Mouse (Mus musculus): ENCODE results near the gene Pi4k2b. TPM values are rescaled to one million over a fixed set of nuclear protein-coding genes. Genes with fewer than 3 reads are reported as not detected.

Gene Pi4k2b
- polyA plus RNA-seq, 1 experiment from 2014 or later: 5.4 TPM

DNA sequence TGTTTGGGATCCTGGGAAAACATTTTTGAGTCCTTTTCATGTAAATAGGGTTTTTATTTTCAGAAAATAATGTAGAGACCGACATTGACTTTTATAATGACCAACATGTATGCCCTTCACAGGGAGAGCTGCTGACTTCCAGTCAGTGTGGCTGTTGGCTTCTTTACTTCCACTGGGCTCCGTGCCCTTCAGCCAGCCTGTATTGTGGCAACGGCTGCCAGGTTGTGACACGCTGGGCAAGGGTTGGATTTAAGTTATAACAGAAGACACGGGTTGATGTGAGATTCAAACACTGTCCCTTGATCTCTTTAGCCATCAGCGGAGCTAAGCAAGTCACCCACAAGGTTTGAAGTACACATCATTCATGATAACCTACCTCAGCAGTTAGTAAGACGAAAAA is 77.3 kb downstream of the Pi4k2b start:
- Histone ChIP-seq H3K4me2 (replicated peaks) (no peak overlapping the region), H3K36me3 (peaks cover 20% of the 10 kb centered on the region), H3K4me1 (no peaks in the 10 kb centered on the region), H3K27ac (replicated peaks) (no peak overlapping the region), H3K27me3 (no peaks in the 10 kb centered on the region), H3K9me3 (no peaks in the 10 kb centered on the region), H3K4me3 (no peak overlapping the region), H3K9ac (replicated peaks) (no peak overlapping the region)
- no peak for ATAC-seq (replicated peaks)
- WGBS: 88% methylated on average over 7 of the region's 7 CpGs

Other genes with a start within 250 kb of the Pi4k2b start
- 1.9 TPM in 2 replicates for gene Lgi2, start 175.1 kb upstream of the Pi4k2b start, polyA plus RNA-seq (2015; fragmentation: Nextera tagmentation; extraction: Ambion mirVana)
- 8.0 and 8.2 TPM in 2 replicates for gene Sepsecs, start 71.9 kb upstream of the Pi4k2b start, polyA plus RNA-seq (2015; fragmentation: Nextera tagmentation; extraction: Ambion mirVana)
- gene Zcchc4, start 33.8 kb downstream of the Pi4k2b start, polyA plus RNA-seq (2015; fragmentation: Nextera tagmentation; extraction: Ambion mirVana): 15.5 and 16.7 TPM in 2 replicates
- gene Anapc4, start 92.4 kb downstream of the Pi4k2b start, polyA plus RNA-seq (2015; fragmentation: Nextera tagmentation; extraction: Ambion mirVana): 110 and 111 TPM in 2 replicates